Mouse (Mus musculus): ENCODE data around the gene Zfyve1.

Gene Zfyve1

GRCm38 (mm10) chr12:83523056-83523455 is 74.0 kb downstream of the Zfyve1 start:
- DNase-seq (ENCODE audit: low spot score): no peak

GRCm38 (mm10) chr12:83521083-83521482 is 75.9 kb downstream of the Zfyve1 start:
- DNase-seq (ENCODE audit: low spot score): no peak

GRCm38 (mm10) chr12:83520311-83520890 is 76.6 kb downstream of the Zfyve1 start, which contains the start of gene Dcaf4:
Dcaf4 (plus strand) TSS chr12:83520466.
- peak; percentile 96 for DNase-seq (ENCODE audit: low spot score)

GRCm38 (mm10) chr12:83517580-83517979 is 79.4 kb downstream of the Zfyve1 start:
- no peak for DNase-seq (ENCODE audit: low spot score)

GRCm38 (mm10) chr12:83514216-83514615 is 82.8 kb downstream of the Zfyve1 start:
- no peak for DNase-seq (ENCODE audit: low spot score)

- DNase-seq (ENCODE audit: low spot score): no peak
These were observed 83.8 kb downstream of the Zfyve1 start for GRCm38 (mm10) chr12:83513185-83513584.

GRCm38 (mm10) chr12:83512783-83513182 is 84.2 kb downstream of the Zfyve1 start:
- DNase-seq (ENCODE audit: low spot score): no peak

GRCm38 (mm10) chr12:83510586-83510985 is 86.4 kb downstream of the Zfyve1 start:
- no peak for DNase-seq (ENCODE audit: low spot score)

GRCm38 (mm10) chr12:83506543-83506942 is 90.5 kb downstream of the Zfyve1 start:
- DNase-seq (ENCODE audit: low spot score): no peak

GRCm38 (mm10) chr12:83502190-83502589 is 94.8 kb downstream of the Zfyve1 start:
- peak; percentile 46 for DNase-seq (ENCODE audit: low spot score)

GRCm38 (mm10) chr12:83499256-83499655 is 97.8 kb downstream of the Zfyve1 start:
- no peak for DNase-seq (ENCODE audit: low spot score)

GRCm38 (mm10) chr12:83497959-83498358 is 99.1 kb downstream of the Zfyve1 start:
- DNase-seq (ENCODE audit: low spot score): no peak

GRCm38 (mm10) chr12:83496736-83497135 is 100.3 kb downstream of the Zfyve1 start:
- DNase-seq (ENCODE audit: low spot score): no peak
